Mouse (Mus musculus) intestine, embryonic 14.5 days (tissue): Measurements from ENCODE around the gene Gpc5. TPM values are rescaled to one million over a fixed set of nuclear protein-coding genes. Genes with fewer than 3 reads are reported as not detected.

Experiments
- ATAC-seq: fragments of 200-750 bp; cut with Nextera tagmentation; replicated peaks from 2 replicates; pipeline ENCODE4 v1.8.0; 2017; ENCODE audit warnings: low read depth, moderate number of reproducible peaks, moderate TSS enrichment, moderate library complexity; ENCODE audit not compliant: low FRiP score, low TSS enrichment
- DNase-seq: peaks from one replicate; pipeline ENCODE4 v3.0.0-alpha.2; 2018; ENCODE audit warnings: low spot score
- H3K27ac ChIP-seq: fragments of 300-500 bp; sonication (generic); 2 replicates; pipeline ENCODE4 v1.5.1; 2014; ENCODE audit warnings: low read depth, mild to moderate bottlenecking, control low read depth
- H3K27me3 ChIP-seq: fragments of 300-500 bp; sonication (generic); replicated peaks from 2 replicates; pipeline ENCODE4 v1.6.1; 2014; ENCODE audit warnings: low read length, control low read depth; ENCODE audit not compliant: control insufficient read depth, insufficient read depth
- H3K36me3 ChIP-seq: fragments of 300-500 bp; sonication (generic); 2 replicates; pipeline ENCODE4 v1.6.1; 2014; ENCODE audit warnings: low read length, control low read depth; ENCODE audit not compliant: control insufficient read depth, insufficient read depth
- H3K4me1 ChIP-seq: fragments of 300-500 bp; sonication (generic); replicated peaks from 2 replicates; pipeline ENCODE4 v1.6.1; 2014; ENCODE audit warnings: low read length, control low read depth, mixed read lengths; ENCODE audit not compliant: control insufficient read depth, insufficient read depth
- H3K4me2 ChIP-seq: fragments of 300-500 bp; sonication (generic); 2 replicates; pipeline ENCODE4 v1.6.1; 2014; ENCODE audit warnings: low read length
- H3K4me3 ChIP-seq: fragments of 300-500 bp; sonication (generic); 2 replicates; pipeline ENCODE4 v1.5.1; 2014; ENCODE audit warnings: low read depth, low read length, control low read depth, mixed read lengths
- H3K9ac ChIP-seq: fragments of 300-500 bp; sonication (generic); 2 replicates; pipeline ENCODE4 v1.6.1; 2014; ENCODE audit warnings: mild to moderate bottlenecking, low read length
- H3K9me3 ChIP-seq: fragments of 300-500 bp; sonication (generic); 2 replicates; pipeline ENCODE4 v1.6.1; 2016; ENCODE audit warnings: low read length, control low read depth; ENCODE audit not compliant: control insufficient read depth
- WGBS: fragments of 180-500 bp; shearing (Covaris S2); extraction: QIAGEN DNeasy Blood & Tissue Kit; methylation state at CpG from one replicate; pipeline ENCODE4 v1.1.7; 2014; 5-methylcytosine and 5-hydroxymethylcytosine counted together
- polyA plus RNA-seq: library from polyadenylated mRNA; unstranded; fragments of >200 nt; fragmentation: Nextera tagmentation; extraction: Ambion mirVana; gene quantifications from 2 replicates; pipeline ENCODE4 v1.2.1, GENCODE M21; 2014

Gene Gpc5
- polyA plus RNA-seq, 1 experiment from 2014 or later, result 0.24 TPM

DNA sequence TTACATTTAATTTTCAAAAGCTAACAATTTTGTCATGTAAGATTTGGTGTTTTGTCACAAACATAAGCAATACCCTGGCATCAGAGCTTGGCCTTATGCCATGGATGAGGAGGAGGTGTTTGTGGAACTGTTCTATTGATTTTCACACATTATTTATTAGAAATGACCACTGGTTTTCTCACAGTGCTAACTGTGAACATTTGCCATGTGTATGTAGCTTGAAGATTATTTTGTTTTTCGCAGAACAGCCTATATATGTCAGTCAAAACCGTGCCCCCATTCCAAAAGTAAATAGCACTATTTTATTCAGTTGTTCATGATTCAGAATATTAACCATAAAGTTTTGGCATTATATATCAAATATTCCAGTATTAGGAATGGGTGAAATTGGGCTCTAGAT lies 1216.5 kb downstream of the Gpc5 start:
- no peak overlapping the region for H3K27ac ChIP-seq
- no peak overlapping the region for H3K9ac ChIP-seq
- H3K27me3 ChIP-seq, result no peaks in the 10 kb centered on the region
- H3K4me2 ChIP-seq, result no peak overlapping the region
- WGBS, result 85% methylated on average over 2 of the region's 2 CpGs
- no peak overlapping the region for H3K4me3 ChIP-seq
- no peaks in the 10 kb centered on the region for H3K4me1 ChIP-seq
- H3K36me3 ChIP-seq, result no peaks in the 10 kb centered on the region
- ATAC-seq (no peak), DNase-seq (no peak)
- no peaks in the 10 kb centered on the region for H3K9me3 ChIP-seq

DNA sequence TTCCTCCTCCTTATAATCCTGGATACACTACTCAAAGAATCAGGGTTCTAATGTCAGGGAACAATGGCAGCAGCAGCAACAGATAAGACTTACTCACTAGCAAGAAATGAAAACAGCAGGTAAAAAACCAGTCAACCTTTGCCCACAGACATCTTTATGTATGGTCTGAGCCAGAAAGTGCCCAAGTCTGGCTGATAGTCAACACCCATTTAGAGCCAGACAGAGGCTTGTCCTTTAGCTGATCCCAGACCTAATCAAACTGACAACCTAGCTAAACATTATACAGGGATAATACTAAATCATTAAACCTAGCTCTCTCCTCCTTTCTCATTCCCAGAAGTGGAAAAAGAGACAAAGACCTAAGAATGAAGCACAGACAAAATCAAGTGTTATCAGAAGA lies 1225.5 kb downstream of the Gpc5 start:
- Histone ChIP-seq H3K4me2 (no peak overlapping the region), H3K4me1 (no peaks in the 10 kb centered on the region), H3K9me3 (no peaks in the 10 kb centered on the region), H3K4me3 (no peak overlapping the region), H3K36me3 (no peaks in the 10 kb centered on the region), H3K27me3 (no peaks in the 10 kb centered on the region), H3K9ac (no peak overlapping the region), H3K27ac (no peak overlapping the region)
- no peak for DNase-seq
- ATAC-seq, result no peak

DNA sequence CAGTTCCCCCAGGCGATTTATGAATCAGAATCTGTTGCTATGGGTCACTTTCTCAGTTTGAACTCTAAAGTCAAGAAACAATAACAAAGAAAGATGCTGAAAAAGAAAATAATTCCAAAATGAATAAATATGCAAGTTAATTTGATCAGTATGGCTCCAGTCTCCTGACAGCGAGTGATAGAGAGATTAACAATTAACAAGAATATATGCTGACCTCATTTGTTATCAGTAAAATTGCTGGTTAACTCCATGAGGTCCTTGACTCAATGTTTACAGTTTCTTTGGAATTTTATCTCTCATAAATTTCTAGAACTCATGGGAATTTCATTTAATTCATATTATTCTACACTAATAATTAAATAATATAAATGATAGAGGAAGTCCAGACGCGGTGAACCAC lies 1244.2 kb downstream of the Gpc5 start:
- no peak overlapping the region for H3K27ac ChIP-seq
- no peak overlapping the region for H3K4me3 ChIP-seq
- H3K4me2 ChIP-seq, result no peak overlapping the region
- no peaks in the 10 kb centered on the region for H3K9me3 ChIP-seq
- H3K27me3 ChIP-seq, result no peaks in the 10 kb centered on the region
- no peak overlapping the region for H3K9ac ChIP-seq
- DNase-seq, result no peak
- no peaks in the 10 kb centered on the region for H3K36me3 ChIP-seq
- 82% methylated on average over 4 of the region's 4 CpGs for WGBS
- 0 out of 2 replicates have a peak, but pooled peaks cover 3% of the 10 kb centered on the region for H3K4me1 ChIP-seq
- no peak for ATAC-seq

DNA sequence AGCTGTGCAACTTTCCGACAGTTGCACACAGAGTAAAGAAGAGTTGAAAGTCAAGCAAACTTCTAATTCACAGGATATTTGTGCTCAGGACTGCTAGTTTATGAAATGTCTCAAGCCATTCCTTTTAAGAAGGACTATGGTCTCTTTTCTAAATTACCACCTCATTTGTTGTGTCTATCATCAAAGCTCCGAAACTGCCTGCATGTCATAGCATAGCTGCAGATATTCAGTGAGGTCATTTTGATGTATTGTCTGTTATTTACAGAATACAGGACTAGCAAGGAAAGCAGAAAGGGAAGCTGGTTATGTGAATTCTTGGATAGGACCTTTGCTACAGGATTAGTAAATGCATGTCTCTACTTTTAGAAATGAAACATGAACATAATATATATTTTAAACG lies 1246.4 kb downstream of the Gpc5 start:
- Histone ChIP-seq H3K9ac (no peak overlapping the region), H3K27ac (no peak overlapping the region), H3K4me3 (no peak overlapping the region), H3K4me1 (0 out of 2 replicates have a peak, but pooled peaks cover 3% of the 10 kb centered on the region), H3K4me2 (no peak overlapping the region), H3K27me3 (no peaks in the 10 kb centered on the region), H3K9me3 (no peaks in the 10 kb centered on the region), H3K36me3 (no peaks in the 10 kb centered on the region)
- ATAC-seq (no peak), DNase-seq (no peak)
- WGBS, result 63% methylated on average over 3 of the region's 3 CpGs

DNA sequence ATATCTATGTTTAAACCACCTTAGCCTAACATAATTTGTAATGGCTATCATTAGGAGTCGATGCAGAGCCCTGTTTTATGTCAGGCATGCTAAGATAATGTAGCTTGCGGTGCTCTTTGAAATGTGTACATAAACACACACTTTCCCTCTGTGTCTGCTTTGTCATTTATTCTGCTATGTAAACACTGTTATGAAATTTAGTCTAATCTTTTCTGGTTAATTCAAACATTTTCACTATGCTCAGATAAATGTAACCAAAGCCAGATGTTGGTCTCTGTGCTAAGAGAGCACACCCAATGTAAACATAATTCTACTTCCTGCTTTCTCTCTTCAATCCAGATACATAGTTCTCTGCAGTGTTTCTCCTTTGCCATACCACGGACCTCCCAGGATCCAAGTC lies 1256.5 kb downstream of the Gpc5 start:
- no peak for DNase-seq
- no peaks in the 10 kb centered on the region for H3K9me3 ChIP-seq
- ATAC-seq, result peak; percentile 64
- 25% methylated on average over 3 of the region's 3 CpGs for WGBS
- peaks cover 11% of the 10 kb centered on the region for H3K4me1 ChIP-seq
- no peaks in the 10 kb centered on the region for H3K27me3 ChIP-seq
- peak overlapping the region; percentile 58; the same call in 1 of the 2 replicates for H3K27ac ChIP-seq
- no peak overlapping the region for H3K9ac ChIP-seq
- H3K4me3 ChIP-seq, result no peak overlapping the region
- no peaks in the 10 kb centered on the region for H3K36me3 ChIP-seq
- no peak overlapping the region for H3K4me2 ChIP-seq

DNA sequence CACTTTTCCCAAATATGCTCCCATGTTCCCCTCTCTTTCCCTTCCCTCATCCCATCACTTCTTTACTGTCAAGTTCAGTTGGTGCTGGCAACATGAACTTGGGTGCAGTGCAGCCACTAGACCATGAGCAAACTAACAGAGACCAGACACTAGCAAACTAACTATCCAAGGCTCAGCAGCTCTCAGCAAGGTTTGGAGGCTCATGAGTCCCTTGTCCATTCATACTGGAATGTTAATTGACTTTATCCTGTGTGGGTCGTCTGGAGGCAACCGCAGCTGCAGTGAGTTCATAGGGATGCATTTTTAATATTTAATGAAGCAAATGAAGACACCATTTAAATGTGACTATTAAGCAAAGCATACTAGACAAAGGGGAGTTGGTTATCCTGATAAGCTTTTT lies 1292.6 kb downstream of the Gpc5 start:
- Histone ChIP-seq H3K27me3 (no peaks in the 10 kb centered on the region), H3K27ac (no peak overlapping the region)
- WGBS, result 70% methylated on average over 2 of the region's 2 CpGs

DNA sequence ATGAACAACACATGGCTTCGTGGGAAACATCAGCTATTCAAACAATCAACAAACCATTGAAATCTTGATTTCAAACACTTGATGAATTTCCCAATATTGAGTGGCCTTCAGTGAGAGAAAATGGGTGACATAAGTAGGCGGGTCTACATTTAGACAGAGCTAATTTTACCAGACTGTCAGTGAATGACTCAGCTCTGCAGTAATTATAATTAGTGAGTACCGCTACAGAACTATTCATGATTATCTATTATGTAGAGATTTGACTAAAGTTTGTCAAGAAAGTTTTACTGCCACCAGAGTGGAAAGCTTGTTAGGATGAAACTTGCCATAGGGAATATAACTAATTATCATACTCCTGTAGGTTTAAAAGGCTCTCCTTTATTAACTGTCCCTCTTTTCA lies 1323.5 kb downstream of the Gpc5 start:
- ATAC-seq (no peak), DNase-seq (no peak)
- WGBS, result 81% methylated on average over 3 of the region's 3 CpGs
- Histone ChIP-seq H3K36me3 (no peaks in the 10 kb centered on the region), H3K27me3 (no peaks in the 10 kb centered on the region), H3K4me2 (no peak overlapping the region), H3K9me3 (no peaks in the 10 kb centered on the region), H3K9ac (no peak overlapping the region), H3K4me1 (no peaks in the 10 kb centered on the region), H3K4me3 (no peak overlapping the region), H3K27ac (no peak overlapping the region)

More for the DNA sequence above, 1292.6 kb downstream of the Gpc5 start:
- Histone ChIP-seq H3K4me3 (no peak overlapping the region), H3K4me1 (no peaks in the 10 kb centered on the region), H3K9me3 (no peaks in the 10 kb centered on the region), H3K4me2 (no peak overlapping the region), H3K36me3 (no peaks in the 10 kb centered on the region), H3K9ac (no peak overlapping the region)
- no peak for ATAC-seq
- DNase-seq, result no peak

DNA sequence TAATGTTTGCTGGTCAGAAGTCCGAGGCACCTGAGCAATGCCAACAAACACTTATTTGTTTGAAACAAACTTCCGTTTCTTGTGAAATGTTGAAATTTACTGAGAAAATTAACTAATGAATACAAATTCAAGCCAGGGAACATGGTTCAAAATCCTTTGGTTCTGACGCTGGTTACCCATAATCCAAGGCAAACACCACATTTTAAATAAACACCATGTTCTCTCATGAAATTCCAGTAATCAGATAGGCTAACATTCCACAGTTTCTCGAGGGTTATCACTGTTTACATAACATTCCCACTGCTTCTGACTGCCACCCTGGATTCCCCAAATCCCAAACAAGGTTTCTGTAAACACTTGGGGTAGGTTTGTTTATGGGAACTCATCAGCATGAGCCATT lies 1356.2 kb downstream of the Gpc5 start:
- no peaks in the 10 kb centered on the region for H3K4me1 ChIP-seq
- H3K27ac ChIP-seq, result no peak overlapping the region
- ATAC-seq (no peak), DNase-seq (no peak)
- H3K27me3 ChIP-seq, result no peaks in the 10 kb centered on the region
- no peaks in the 10 kb centered on the region for H3K36me3 ChIP-seq
- no peak overlapping the region for H3K9ac ChIP-seq
- no peaks in the 10 kb centered on the region for H3K9me3 ChIP-seq
- H3K4me3 ChIP-seq, result no peak overlapping the region
- H3K4me2 ChIP-seq, result no peak overlapping the region
- 23% methylated on average over 4 of the region's 4 CpGs for WGBS

DNA sequence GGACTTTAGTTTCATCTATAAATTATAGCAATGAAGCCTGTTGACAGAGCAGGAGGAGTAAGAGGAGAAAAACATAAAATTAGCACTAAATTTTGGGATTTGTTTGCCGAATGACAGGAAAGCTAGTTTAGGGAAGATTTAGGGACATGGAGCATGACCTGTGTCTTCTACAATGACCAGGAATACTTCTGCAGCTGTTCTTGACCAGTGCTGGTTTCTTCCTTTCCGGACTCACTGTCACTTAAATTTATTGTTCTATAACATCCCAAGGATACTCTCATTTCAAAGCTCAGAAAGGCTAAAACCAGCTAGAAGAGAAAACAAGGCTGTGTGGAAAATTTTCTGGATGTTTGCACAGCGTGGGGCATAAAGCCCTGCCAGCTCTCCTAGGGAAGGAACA lies 1361.3 kb downstream of the Gpc5 start:
- H3K9me3 ChIP-seq, result no peaks in the 10 kb centered on the region
- H3K4me1 ChIP-seq, result no peaks in the 10 kb centered on the region
- H3K9ac ChIP-seq, result no peak overlapping the region
- no peak overlapping the region for H3K4me2 ChIP-seq
- no peaks in the 10 kb centered on the region for H3K27me3 ChIP-seq
- no peak overlapping the region for H3K4me3 ChIP-seq
- H3K27ac ChIP-seq, result no peak overlapping the region
- ATAC-seq (no peak), DNase-seq (no peak)
- no peaks in the 10 kb centered on the region for H3K36me3 ChIP-seq
- 45% methylated on average over 3 of the region's 3 CpGs for WGBS
